Mouse (Mus musculus): ENCODE measurements at regions not wholly inside any gene's neighbourhood (a gene's known extent, or its start where the extent isn't known, plus 50 kb on each side); places are given as distances from the start of the nearest gene placed in this dataset.
A peak's percentile ranks its signal among the peaks of the same experiment; 100 is the strongest.

- TF ChIP-seq CTCF (conservative IDR thresholded peaks at IDR 0.05; ENCODE audit: low read length): no peak
- peak; percentile 94 for TF ChIP-seq NANOG (IDR thresholded peaks at IDR 0.05; ENCODE audit: borderline replicate concordance, low read length)
These were observed 63.9 kb downstream of the Tmco5 start for GRCm38 (mm10) chr2:116942321-116942791.
